Mouse (Mus musculus) liver, postnatal 0 days (tissue): ENCODE data around the gene Mvb12b.

Experiments used
- CTCF ChIP-seq: sonication (generic); IDR thresholded peaks from 2 replicates; pipeline ENCODE4 v1.5.1; 2016; ENCODE audit warnings: antibody characterized with exemption, low read depth
- EP300 ChIP-seq: IDR thresholded peaks from 2 replicates; pipeline ENCODE4 v1.6.1; 2016; ENCODE audit warnings: antibody characterized with exemption, low read depth, mild to moderate bottlenecking

DNA sequence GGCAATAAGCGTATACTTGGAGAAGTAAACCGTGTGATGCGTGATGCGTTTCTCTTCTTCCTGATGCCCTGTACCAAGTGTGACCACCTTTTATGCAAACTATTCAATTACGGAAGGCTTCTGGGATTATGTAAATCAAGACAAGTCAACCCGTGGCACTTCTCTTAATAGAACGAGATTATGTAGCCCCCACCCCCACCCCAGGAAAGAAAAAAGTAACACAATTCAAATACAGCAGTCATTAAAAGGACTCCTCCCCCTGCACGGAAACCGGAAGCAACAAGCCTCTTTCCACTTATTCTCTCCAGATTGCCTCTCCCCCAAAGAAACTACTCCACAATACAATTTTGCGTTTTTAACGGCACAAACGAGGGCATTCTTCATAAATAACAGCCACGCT is 99.6 kb downstream of the Mvb12b start:
- no peak for TF ChIP-seq CTCF
- TF ChIP-seq EP300 = no peak
